Mouse (Mus musculus) ES-E14 (cell line): ENCODE measurements at regions not wholly inside any gene's neighbourhood (a gene's known extent, or its start where the extent isn't known, plus 50 kb on each side); places are given as distances from the start of the nearest gene placed in this dataset.

ENCODE experiments used
- DNase-seq: peaks from one replicate; pipeline ENCODE4 v3.0.0-alpha.2; 2013; ENCODE audit warnings: low read depth, low spot score
- H3K27ac ChIP-seq: 2 replicates; pipeline ENCODE4 v1.5.1; 2012; ENCODE audit warnings: low read depth, mild to moderate bottlenecking, low read length, moderate library complexity, mixed read lengths; ENCODE audit not compliant: poor library complexity, insufficient read depth, severe bottlenecking
- H3K36me3 ChIP-seq: 2 replicates; pipeline ENCODE4 v1.6.1; 2012; ENCODE audit warnings: mild to moderate bottlenecking, low read length, moderate library complexity, mixed read lengths; ENCODE audit not compliant: control insufficient read depth, poor library complexity, insufficient read depth, severe bottlenecking
- H3K4me1 ChIP-seq, 2 experiments: fragments of 150-350 bp in 1 of 2; sonication (generic) in 1 of 2; 2 replicates each; pipeline ENCODE4 v1.6.1; 2012; ENCODE audit warnings: low read length in 2 of 2, mild to moderate bottlenecking in 1 of 2, mixed read lengths in 1 of 2; ENCODE audit not compliant: control insufficient read depth in 2 of 2, insufficient read depth in 2 of 2, poor library complexity in 1 of 2
- H3K4me3 ChIP-seq, 2 experiments: fragments of 150-350 bp in 1 of 2; sonication (generic) in 1 of 2; 2 replicates each; pipeline ENCODE4 v1.5.1; 2012; ENCODE audit warnings: low read length in 2 of 2, low read depth in 1 of 2, mild to moderate bottlenecking in 1 of 2, mixed read lengths in 1 of 2; ENCODE audit not compliant: insufficient read depth in 1 of 2, poor library complexity in 1 of 2, severe bottlenecking in 1 of 2
- H3K9ac ChIP-seq: 2 replicates; pipeline ENCODE4 v1.6.1; 2012; ENCODE audit warnings: low read depth, mild to moderate bottlenecking, low read length, mixed read lengths; ENCODE audit not compliant: poor library complexity, insufficient read depth, severe bottlenecking
- H3K9me3 ChIP-seq: fragments of 150-350 bp; sonication (generic); 2 replicates; pipeline ENCODE4 v1.6.1; 2012; ENCODE audit warnings: low read depth, mild to moderate bottlenecking, low read length; ENCODE audit not compliant: control insufficient read depth, insufficient read depth
- CHD2 ChIP-seq: IDR thresholded peaks from 2 replicates; pipeline ENCODE4 v1.6.1; 2014; ENCODE audit warnings: mild to moderate bottlenecking, low read depth, low read length, inconsistent platforms
- HCFC1 ChIP-seq: IDR thresholded peaks from 2 replicates; pipeline ENCODE4 v1.6.1; 2012; ENCODE audit warnings: low read length, inconsistent platforms, borderline replicate concordance; ENCODE audit not compliant: insufficient read depth
- MAFK ChIP-seq: IDR thresholded peaks from 2 replicates; pipeline ENCODE4 v1.6.1; 2014; ENCODE audit warnings: mild to moderate bottlenecking, low read depth, low read length, inconsistent platforms; ENCODE audit not compliant: insufficient read depth
- ZC3H11A ChIP-seq: IDR thresholded peaks from 2 replicates; pipeline ENCODE4 v1.6.1; 2012; ENCODE audit warnings: low read depth, mild to moderate bottlenecking, inconsistent platforms, low read length, borderline replicate concordance
- ZNF384 ChIP-seq: IDR thresholded peaks from 2 replicates; pipeline ENCODE4 v1.6.1; 2012; ENCODE audit warnings: low read depth, low read length, inconsistent platforms
- in situ Hi-C, 2 experiments: fragments of 600-800 bp; cut with MboI; formaldehyde crosslinking; loops; one replicate each; pipeline ENCODE4 v1.15.1; 2025; ENCODE audit warnings: low sequenced_read_pairs in 2 of 2, inconsistent platforms in 1 of 2; ENCODE audit not compliant: unreplicated experiment in 2 of 2

DNA sequence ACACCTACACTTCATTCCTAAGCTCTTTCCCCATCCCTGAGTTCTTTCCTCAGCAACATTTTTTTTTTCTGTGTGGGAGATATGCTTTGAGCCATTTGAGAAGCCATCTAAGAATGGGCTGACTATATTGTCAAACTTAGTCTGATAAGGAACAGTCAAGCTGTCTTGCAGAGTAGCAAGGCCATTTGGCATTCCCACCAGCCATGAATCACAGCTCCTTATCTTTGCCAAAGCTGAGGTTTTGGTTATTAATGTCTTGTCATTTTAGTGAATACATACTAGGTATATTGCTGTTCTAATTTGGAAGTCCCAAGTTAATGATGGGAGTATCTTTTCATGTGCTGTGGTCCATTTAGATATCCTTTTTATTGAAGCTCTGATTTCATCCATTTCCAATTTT is 96.4 kb downstream of the Sox9 start:
- no peak for TF ChIP-seq CHD2
- TF ChIP-seq ZC3H11A, result no peak
- no peak for TF ChIP-seq ZNF384
- TF ChIP-seq MAFK, result no peak
- TF ChIP-seq HCFC1, result no peak
- no peak for DNase-seq
- no peak overlapping the region for H3K27ac ChIP-seq
- H3K4me1 ChIP-seq, result no peaks in the 10 kb centered on the region; a peak in 1 of 4 replicates
- no peaks in the 10 kb centered on the region for H3K9me3 ChIP-seq
- H3K9ac ChIP-seq, result no peak overlapping the region
- no peak overlapping the region for H3K4me3 ChIP-seq
- H3K36me3 ChIP-seq, result no peaks in the 10 kb centered on the region
- in situ Hi-C loops, result no loop called here

DNA sequence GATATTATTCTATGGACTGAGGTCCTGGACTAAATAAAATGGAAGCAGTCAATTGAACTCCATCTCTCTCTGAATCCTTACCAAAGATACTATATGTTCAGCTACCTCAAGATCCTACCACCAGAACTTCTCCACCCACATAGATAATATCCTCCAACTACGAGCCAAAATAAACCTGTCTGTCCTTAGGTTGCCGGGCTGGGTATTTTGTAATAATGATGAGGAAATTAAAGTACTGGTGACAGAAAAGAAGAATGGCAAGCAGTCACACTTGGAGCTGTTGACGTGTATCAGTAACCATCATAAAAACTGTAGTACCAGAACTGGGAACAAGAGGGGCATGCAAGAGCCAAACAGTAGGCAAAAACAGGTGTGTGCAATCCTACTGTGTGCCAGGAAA is 98.7 kb downstream of the Sox9 start:
- in situ Hi-C loops, result no loop called here
- H3K4me1 ChIP-seq, result no peaks in the 10 kb centered on the region; a peak in 1 of 4 replicates
- no peak for DNase-seq
- no peaks in the 10 kb centered on the region for H3K36me3 ChIP-seq
- H3K4me3 ChIP-seq, result no peak overlapping the region
- TF ChIP-seq ZC3H11A (no peak), CHD2 (no peak), ZNF384 (no peak), MAFK (no peak), HCFC1 (no peak)
- no peak overlapping the region for H3K9ac ChIP-seq
- no peaks in the 10 kb centered on the region for H3K9me3 ChIP-seq
- H3K27ac ChIP-seq, result no peak overlapping the region

DNA sequence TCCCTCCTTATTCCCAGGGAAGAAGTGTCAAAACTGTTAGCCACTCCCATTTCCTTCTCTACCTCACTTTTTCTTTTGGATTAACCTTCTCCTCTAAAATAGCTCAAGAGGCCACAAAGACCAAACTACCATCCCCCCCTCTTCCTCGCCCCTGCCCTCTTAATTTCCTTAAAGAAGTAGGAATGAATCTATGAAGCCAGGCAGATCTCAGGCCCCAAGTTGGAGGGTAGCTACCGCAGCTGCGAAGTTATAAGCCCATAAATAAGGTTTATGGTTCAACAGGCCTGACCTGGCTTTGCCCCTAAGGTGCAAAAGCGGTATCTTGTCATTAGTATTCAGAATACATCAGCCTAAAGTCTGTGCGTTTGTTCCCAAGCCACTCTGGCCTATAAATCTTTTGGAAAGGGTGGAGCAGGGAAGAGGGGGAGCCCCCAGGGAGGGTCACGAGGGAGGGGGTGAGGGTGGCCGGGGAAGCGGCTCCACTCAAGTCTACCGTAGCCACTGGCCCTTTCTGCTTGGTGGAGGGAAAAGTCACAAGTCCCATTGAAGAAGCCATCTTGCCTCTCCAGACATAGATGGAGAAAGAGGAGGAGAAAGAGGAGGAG is 103.4 kb downstream of the Sox9 start:
- Histone ChIP-seq H3K36me3 (no peaks in the 10 kb centered on the region), H3K9ac (no peak overlapping the region), H3K9me3 (no peaks in the 10 kb centered on the region), H3K4me3 (no peak overlapping the region), H3K4me1 (no peaks in the 10 kb centered on the region), H3K27ac (no peak overlapping the region)
- TF ChIP-seq ZNF384 (no peak), MAFK (no peak), ZC3H11A (no peak), HCFC1 (no peak), CHD2 (no peak)
- DNase-seq, result no peak
- in situ Hi-C loops, result no loop called here

DNA sequence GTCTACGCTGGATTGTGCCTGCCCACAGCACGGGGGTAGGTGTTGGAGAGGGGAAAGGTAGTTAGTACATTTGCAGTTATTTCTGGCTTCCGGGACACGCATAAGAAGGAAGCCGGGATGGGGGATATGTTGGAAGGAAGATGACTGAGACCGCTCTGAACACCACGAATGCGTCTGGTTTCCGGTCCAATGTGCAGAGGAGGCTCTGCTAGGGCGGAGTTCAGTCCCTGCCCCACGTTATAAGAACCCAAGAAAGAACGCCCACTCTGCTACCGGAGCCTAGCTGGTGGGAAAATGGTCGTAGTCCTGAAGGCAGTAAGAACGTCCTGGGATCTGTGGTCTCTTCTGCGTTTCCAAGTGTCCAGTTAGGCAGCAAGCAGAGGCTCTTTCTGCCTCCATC is 104.1 kb downstream of the Sox9 start:
- DNase-seq, result no peak
- Histone ChIP-seq H3K9me3 (no peaks in the 10 kb centered on the region), H3K4me1 (no peaks in the 10 kb centered on the region), H3K27ac (no peak overlapping the region), H3K36me3 (no peaks in the 10 kb centered on the region), H3K9ac (no peak overlapping the region), H3K4me3 (no peak overlapping the region)
- TF ChIP-seq MAFK, result no peak
- no peak for TF ChIP-seq CHD2
- no peak for TF ChIP-seq ZNF384
- no peak for TF ChIP-seq ZC3H11A
- no peak for TF ChIP-seq HCFC1
- in situ Hi-C loops, result no loop called here

DNA sequence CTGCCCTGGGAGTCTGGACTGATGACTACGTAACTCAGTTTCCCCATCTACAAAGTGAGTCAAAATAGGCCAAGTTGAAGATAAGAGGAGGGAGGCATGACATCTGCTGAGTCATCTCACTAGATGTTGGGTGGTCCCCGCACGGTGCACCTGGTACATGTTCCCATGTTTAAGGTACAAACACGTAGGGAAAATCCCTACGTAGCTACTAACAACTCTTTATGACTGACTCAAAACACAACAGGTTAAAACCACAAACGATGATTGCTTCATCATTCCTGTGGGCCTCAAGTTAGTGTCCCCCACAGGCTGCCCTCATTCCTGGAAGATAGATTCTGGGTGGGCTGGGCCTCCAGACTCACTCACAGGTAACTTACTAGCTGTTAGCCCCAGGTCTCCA is 107.7 kb downstream of the Sox9 start:
- H3K9me3 ChIP-seq, result no peaks in the 10 kb centered on the region
- H3K36me3 ChIP-seq, result no peaks in the 10 kb centered on the region
- DNase-seq, result no peak
- no peak overlapping the region for H3K9ac ChIP-seq
- no peak overlapping the region for H3K4me3 ChIP-seq
- H3K27ac ChIP-seq, result no peak overlapping the region
- TF ChIP-seq HCFC1 (no peak), MAFK (no peak), CHD2 (no peak), ZC3H11A (no peak), ZNF384 (no peak)
- in situ Hi-C loops, result no loop called here
- H3K4me1 ChIP-seq, result no peaks in the 10 kb centered on the region
